Mouse (Mus musculus) heart, adult 18-20 months (tissue): ENCODE data around the gene Spag9. TPM values are rescaled to one million over a fixed set of nuclear protein-coding genes. Genes with fewer than 3 reads are reported as not detected.

Experiments
- DNase-seq, 2 experiments: peaks; one replicate each; pipeline ENCODE4 v3.0.0; 2021 to 2022; ENCODE audit warnings: mixed read lengths in 1 of 2
- total RNA-seq, 2 experiments: library from RNA; stranded (reverse); gene quantifications; 2 replicates each; pipeline ENCODE4 v1.2.3; 2021

Gene Spag9
- total RNA-seq, 2 experiments from 2014 or later, result 137 to 139 TPM

GRCm38 (mm10) chr11:94054176-94054575, 58.3 kb downstream of the Spag9 start:
- no peak for DNase-seq

- DNase-seq, result no peak
These were observed 59.0 kb downstream of the Spag9 start for GRCm38 (mm10) chr11:94054901-94055300.

GRCm38 (mm10) chr11:94063941-94064340, 68.0 kb downstream of the Spag9 start:
- DNase-seq, result no peak

DNA sequence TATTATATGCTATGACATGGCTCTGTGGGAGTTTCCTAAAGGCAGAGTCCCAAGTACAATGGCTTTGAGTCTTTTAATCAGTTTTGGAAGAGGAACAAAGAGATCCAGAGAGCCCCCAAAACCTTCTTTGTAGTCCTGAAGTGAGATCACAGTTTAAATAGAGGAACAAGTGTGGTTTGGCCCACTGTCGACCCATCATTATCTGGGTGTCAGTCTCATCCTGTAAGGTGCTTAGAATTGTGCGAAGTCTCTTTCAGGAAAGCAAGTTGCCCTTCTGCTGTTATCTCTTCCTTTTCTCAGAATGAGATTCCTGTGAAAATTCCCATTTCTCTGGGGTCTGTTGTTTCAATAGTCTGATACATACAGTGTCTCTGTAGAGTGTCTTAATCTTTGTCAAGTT, 74.6 kb downstream of the Spag9 start:
- no peak for DNase-seq

DNA sequence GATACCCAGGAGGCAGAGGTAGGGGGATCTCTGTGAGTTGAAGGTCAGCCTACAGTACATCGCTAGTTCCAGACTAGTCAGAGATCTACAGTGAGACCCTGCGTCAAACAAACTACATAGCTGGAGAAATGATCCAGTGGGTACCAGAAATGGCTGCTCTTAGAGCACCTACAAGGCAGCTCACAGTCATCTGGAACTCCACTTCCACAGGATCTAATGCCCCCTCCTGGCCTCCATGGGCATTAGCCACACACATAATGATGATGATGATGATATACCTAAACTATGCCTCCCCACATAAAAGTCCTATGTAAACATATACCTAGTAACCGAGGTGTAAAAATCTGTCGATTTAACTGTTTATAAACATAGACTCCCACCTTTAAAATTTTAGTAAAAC, 77.4 kb downstream of the Spag9 start:
- peak; percentile 19 to 29 for DNase-seq

DNA sequence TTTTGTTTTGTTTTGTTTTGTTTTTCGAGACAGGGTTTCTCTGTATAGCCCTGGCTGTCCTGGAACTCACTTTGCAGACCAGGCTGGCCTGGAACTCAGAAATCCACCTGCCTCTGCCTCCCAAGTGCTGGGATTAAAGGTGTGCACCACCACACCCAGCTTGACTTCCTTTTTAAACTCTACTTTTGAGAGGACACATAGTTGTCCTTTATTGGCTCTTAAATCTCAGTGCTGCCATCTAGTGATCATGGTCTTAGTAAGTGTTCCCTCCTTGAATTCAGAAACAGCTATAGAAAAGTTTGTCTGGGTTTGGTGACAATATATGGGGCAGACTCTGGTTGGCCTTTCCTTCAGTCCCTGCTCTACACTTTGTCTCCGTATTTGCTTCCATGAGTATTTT, 91.1 kb downstream of the Spag9 start:
- DNase-seq, result peak; percentile 47 to 79

- DNase-seq, result no peak
These were observed 94.6 kb downstream of the Spag9 start for GRCm38 (mm10) chr11:94090496-94090895.

- no peak for DNase-seq
These were observed 101.6 kb downstream of the Spag9 start for GRCm38 (mm10) chr11:94097489-94097888.

DNA sequence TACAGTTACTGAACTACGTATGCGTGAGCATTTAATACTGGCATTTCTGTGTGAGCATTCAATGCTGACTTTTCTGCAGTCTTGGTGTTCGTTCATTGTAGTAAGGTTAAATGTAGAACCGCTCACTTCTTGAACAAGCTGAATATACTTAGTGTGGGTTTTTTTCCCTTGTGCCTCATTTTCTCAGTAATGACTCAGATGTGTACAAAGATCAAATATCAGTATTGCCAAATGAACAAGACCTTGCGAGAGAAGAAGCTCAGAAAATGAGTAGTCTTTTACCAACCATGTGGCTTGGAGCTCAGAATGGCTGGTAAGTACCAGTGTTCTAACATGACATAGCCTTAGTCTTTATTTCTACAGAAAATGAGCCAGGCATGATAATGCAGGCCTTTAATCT, 102.9 kb downstream of the Spag9 start:
- DNase-seq, result no peak

- DNase-seq, result no peak
These were observed 117.9 kb downstream of the Spag9 start for GRCm38 (mm10) chr11:94113795-94114194.

DNA sequence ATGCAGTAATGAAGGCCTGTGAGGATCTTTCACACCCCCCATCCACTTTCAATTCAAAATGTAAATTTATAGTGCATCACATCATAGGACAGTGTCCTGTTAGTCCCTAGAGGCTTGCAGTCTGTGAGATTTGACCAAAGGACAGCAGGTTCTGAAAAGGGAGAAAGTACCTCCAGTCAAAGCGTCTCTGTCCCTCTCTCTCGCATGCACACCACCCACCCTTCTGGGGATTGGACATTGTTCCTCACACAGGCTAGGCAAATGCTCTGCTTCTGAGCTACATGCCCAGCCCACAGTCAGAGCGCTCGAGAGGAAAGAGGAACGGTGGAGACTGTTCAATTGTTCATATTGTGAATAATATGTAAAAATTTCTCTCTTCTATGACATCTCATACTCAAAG, 119.5 kb downstream of the Spag9 start:
- no peak for DNase-seq

DNA sequence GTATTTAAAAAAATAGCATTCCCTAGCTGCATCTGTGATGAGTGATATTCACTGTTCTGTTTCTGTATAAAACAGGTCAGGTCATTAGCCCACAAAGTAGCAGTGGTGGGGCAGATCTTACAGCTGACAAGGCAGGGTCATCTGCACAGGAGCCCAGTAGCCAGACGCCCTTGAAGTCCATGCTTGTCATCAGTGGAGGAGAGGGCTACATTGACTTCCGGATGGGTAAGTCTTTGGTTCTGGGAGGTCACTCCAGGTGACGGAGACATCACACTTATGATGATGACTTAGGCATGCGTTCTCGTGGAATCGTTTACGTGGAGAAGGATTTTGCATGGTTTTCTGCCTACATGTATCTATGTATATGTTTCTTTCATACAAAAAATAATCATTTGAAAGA, 120.8 kb downstream of the Spag9 start:
- no peak for DNase-seq

DNA sequence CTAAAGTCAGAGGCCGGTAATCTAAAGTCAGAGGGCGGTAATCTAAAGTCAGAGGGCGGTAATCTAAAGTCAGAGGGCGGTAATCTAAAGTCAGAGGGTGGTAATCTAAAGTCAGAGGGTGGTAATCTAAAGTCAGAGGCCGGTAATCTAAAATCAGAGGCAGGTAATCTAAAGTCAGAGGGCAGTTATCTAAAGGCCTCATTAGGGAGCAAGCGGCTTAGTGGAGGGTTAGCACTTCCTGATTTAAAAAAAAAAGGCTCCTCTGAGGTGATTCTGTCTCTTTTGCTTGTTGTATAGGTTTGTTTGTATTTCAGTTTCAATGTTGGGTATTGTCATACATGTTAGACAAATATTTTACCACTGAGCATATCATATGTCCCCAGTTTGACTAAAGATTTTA, 121.9 kb downstream of the Spag9 start:
- no peak for DNase-seq

DNA sequence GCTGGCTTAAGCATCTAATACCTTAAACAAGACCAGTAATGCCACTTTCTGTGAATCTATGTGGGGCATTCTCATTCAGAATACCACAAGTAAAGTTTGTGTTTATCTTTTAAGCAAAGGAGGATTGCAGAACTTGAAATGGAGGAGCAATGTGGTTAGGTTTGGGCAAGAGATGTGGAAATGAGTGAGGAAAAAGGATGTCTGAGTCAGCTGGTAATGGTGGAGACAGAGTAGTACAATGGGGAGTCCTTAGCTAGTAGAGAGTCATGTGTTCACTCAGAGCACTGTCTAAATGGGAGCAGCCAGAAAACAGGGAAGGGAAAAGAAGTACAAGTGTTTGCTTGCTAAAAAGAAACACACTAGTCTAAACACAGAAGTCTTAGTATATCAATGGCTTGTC, 122.7 kb downstream of the Spag9 start:
- DNase-seq, result no peak

- no peak for DNase-seq
These were observed 124.8 kb downstream of the Spag9 start for GRCm38 (mm10) chr11:94120690-94121089.

GRCm38 (mm10) chr11:94121501-94121900, 125.6 kb downstream of the Spag9 start:
- no peak for DNase-seq

DNA sequence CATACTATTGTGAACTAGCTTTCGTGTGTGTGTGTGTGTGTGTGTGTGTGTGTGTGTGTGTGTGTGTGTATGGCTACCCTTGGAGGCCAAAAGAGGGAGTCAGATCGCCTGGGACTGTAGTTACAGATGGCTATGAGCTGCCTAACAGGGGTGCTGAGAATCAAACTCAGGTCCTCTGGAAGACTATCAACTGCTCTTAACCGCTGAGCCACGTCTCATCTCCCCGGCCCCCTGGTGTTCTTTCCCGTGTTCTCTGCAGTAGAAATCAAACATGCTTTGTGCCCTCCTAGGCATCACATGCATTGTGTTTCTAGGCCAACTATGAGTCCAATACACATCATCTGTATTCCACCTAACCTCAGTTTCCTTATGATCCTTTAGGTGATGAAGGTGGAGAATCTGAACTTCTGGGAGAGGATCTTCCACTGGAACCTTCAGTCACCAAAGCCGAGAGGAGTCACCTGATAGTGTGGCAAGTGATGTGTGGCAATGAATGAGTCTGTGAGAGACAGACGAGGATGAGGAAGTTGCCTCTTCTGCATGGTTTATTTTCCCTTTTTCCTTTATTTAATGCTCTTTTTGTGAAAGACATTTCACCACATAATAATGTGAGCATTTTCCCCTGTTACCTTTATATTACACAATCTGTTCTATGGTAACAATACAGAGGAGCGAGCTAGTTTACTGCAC, 126.6 kb downstream of the Spag9 start:
- DNase-seq, result no peak

DNA sequence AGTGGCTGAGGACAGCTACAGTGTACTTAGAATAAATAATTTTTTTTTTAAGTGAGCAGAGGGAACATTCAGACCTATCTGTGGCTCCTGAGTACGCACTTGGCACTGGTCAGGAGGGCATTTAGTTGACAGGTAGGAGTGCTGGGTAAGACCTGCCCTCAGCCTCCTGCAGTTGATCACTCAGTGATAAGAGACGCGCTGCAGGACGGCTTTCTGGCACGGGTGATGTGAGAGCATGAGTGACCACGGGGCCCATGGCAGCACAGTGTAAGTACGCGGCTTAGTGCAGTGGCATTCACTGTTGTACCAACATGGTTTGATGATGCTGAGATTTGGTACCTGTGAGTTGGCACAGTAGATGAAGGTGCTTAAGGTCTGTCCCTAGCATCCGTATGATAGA, 130.8 kb downstream of the Spag9 start:
- no peak for DNase-seq

- peak; percentile 79 to 91 for DNase-seq
These were observed 132.1 kb downstream of the Spag9 start for GRCm38 (mm10) chr11:94127966-94128365.

DNA sequence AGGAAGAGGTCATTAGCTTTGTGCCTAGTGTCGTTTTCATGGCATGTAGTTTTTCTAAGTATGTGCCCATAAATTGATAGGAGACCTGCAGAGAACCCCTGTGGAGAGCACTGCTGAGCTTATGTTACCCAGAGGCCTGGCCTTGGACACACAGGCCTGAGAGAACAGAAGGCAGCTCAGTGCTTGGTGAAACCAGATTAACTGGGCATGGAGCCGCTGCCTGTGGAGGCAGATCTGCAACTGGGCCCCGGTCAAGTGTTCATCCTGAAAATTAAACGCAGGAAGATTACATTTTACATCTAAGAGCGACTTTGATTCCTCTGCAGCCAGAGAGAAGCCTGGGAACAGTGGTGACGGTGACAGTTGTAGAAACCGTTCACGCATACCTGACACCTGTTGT, 132.6 kb downstream of the Spag9 start:
- DNase-seq, result no peak

- DNase-seq, result peak; percentile 65 to 78
These were observed 133.6 kb downstream of the Spag9 start for GRCm38 (mm10) chr11:94129261-94130059.

DNA sequence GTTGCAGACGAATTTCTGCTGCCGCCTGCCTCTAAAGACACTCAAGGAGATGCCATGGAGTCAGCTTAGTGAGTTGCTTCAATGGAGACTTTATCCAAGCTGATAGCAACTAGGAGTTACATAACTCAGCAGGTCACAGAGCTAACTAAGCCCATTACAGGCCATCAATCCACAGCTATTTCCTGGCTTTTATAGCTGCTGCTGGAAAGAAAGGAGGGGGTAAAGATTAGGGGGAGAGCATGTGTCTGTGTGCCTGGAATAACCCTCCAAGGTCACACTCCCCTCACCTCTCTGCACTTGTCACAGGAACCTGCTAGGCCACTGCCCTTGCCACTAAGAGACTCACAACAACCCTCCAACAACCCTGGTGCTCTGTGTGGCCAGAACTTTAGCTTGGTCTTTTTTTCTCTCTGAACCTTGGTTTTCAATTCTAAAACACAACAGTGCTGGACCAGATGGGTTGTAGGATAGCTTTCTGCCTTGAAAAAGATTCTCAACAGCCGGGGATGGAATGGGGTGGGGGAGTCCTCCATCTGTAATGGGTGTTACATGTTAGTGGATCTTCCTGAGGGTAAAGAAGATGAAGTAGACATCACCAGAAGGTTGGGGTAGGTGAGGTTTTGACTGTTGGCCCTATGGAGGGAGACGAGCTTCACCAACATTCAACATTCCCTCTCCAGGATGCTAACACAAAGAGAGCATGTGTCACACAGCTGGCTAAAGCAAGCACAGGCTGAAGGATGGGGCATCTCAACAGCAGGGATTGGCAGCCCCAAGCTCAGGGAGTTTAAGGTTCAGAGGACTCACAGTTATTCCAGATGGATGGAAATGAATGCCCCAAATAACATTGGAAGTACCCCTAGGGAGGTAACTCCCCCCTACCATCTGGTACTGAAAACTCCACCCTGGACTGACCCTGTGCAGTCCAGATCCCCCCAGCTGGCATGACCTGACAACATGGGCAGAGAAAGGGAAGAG, 134.5 kb downstream of the Spag9 start:
- no peak for DNase-seq
